Mouse (Mus musculus) heart, embryonic 14.5 days (tissue): Measurements from ENCODE around the gene Trove2. TPM values are rescaled to one million over a fixed set of nuclear protein-coding genes. Genes with fewer than 3 reads are reported as not detected.

Source experiments
- ATAC-seq: fragments of 200-750 bp; cut with Nextera tagmentation; 2 replicates; pipeline ENCODE4 v1.8.0; 2017; ENCODE audit warnings: low read depth, moderate TSS enrichment; ENCODE audit not compliant: insufficient number of reproducible peaks, insufficient read depth, low FRiP score
- H3K27ac ChIP-seq, 2 experiments: fragments of 200-500 bp in 1 of 2; fragments of 300-500 bp in 1 of 2; sonication (generic) in 1 of 2; replicated peaks in 1 of 2; 2 replicates each; pipeline ENCODE4 v1.5.1; 2012 to 2014; ENCODE audit warnings: low read depth in 2 of 2, low read length in 2 of 2, control low read depth in 1 of 2, mild to moderate bottlenecking in 1 of 2, mixed read lengths in 1 of 2; ENCODE audit not compliant: control insufficient read depth in 1 of 2, insufficient read depth in 1 of 2
- H3K27me3 ChIP-seq: fragments of 300-500 bp; sonication (generic); 2 replicates; pipeline ENCODE4 v1.6.1; 2014; ENCODE audit warnings: mild to moderate bottlenecking, low read length, control low read depth; ENCODE audit not compliant: control insufficient read depth, insufficient read depth
- H3K36me3 ChIP-seq: fragments of 300-500 bp; sonication (generic); 2 replicates; pipeline ENCODE4 v1.6.1; 2014; ENCODE audit warnings: mild to moderate bottlenecking, control low read depth, low read length, mixed read lengths; ENCODE audit not compliant: control insufficient read depth, insufficient read depth
- H3K4me1 ChIP-seq, 2 experiments: fragments of 200-500 bp in 1 of 2; fragments of 300-500 bp in 1 of 2; sonication (generic) in 1 of 2; 2 replicates each; pipeline ENCODE4 v1.6.1; 2012 to 2014; ENCODE audit warnings: low read length in 2 of 2, control low read depth in 1 of 2, mixed read lengths in 1 of 2; ENCODE audit not compliant: control insufficient read depth in 2 of 2, insufficient read depth in 2 of 2
- H3K4me2 ChIP-seq: fragments of 300-500 bp; sonication (generic); 2 replicates; pipeline ENCODE4 v1.6.1; 2014; ENCODE audit warnings: mild to moderate bottlenecking, low read length
- H3K4me3 ChIP-seq, 2 experiments: fragments of 200-500 bp in 1 of 2; fragments of 300-500 bp in 1 of 2; sonication (generic) in 1 of 2; 2 replicates each; pipeline ENCODE4 v1.5.1; 2012 to 2014; ENCODE audit warnings: low read length in 2 of 2, mild to moderate bottlenecking in 2 of 2, control low read depth in 1 of 2, low read depth in 1 of 2, moderate library complexity in 1 of 2; ENCODE audit not compliant: control insufficient read depth in 1 of 2, insufficient read depth in 1 of 2
- H3K9ac ChIP-seq: fragments of 300-500 bp; sonication (generic); 2 replicates; pipeline ENCODE4 v1.6.1; 2014; ENCODE audit warnings: mild to moderate bottlenecking, low read length
- H3K9me3 ChIP-seq: fragments of 300-500 bp; sonication (generic); 2 replicates; pipeline ENCODE4 v1.6.1; 2016; ENCODE audit warnings: low read length, control low read depth; ENCODE audit not compliant: control insufficient read depth
- WGBS: fragments of 180-500 bp; shearing (Covaris S2); extraction: QIAGEN DNeasy Blood & Tissue Kit; methylation state at CpG from one replicate; pipeline ENCODE4 v1.1.7; 2014; 5-methylcytosine and 5-hydroxymethylcytosine counted together
- polyA plus RNA-seq: library from polyadenylated mRNA; unstranded; fragments of >200 nt; fragmentation: Nextera tagmentation; extraction: Ambion mirVana; gene quantifications from 2 replicates; pipeline ENCODE4 v1.2.1, GENCODE M21; 2014

Gene Trove2
- 14.5 and 16.3 TPM in 2 replicates for polyA plus RNA-seq

DNA sequence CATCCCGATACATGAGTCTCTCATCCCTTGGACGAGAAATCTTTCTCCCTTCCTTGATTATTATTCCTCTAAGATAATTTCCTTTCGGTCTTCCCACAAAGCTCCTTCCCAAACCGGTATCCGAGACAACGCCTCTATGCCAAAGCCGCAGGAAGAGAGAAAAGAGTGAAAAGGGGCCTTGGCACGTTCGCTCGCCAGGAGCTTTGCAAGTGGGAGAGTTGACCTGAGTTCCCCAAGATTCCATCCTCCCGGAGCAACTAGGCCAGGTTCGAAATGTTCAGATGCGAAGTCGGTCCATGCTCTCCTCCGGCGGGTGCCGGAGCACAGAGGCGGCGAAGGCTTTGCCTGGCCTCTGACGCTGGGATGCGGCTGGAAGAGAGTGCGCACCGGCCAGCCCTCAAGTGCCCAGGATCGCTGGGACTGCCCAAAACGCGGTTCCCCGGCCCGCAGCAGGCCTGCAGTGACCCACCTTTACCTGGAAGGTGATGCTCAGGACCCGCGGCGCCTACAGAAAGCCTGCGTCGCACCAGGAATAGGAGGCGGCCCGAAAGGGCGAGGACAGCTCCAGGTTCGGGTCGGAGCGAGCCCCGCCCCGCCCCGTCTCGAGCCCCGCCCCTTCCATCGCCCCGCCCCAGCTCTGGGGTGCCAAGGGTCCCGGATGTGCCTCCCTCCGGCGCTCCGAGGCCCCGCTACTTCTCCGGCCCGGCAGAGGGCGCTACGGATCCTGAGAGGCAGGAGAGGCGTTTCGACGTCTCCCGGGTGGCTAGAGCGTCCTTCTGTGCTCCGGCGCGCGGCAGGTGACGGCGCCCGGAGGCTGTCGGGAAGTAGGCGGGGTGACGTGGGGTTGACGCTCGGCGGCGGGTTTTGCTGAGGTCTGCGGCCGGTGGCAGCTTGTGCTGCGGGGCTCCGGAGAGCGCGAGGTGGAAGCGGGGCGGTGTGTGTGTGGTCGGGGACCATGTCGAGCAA is at the start of gene Trove2, which contains the start of gene Uchl5:
Trove2 (minus strand) TSS at position 623 of the 966 bp plus-strand sequence.
Uchl5 (plus strand) TSS at position 827 of the 966 bp plus-strand sequence.
- H3K36me3 ChIP-seq = peaks cover 11% of the 10 kb centered on the region; the same call in 1 of the 2 replicates
- ATAC-seq = peak; percentile 96
- peak within 1 kb of the TSS; percentile 53 to 71 for H3K27ac ChIP-seq
- no peaks in the 10 kb centered on the region for H3K9me3 ChIP-seq
- H3K4me3 ChIP-seq = peak within 1 kb of the TSS; percentile 74 to 93
- under 1% methylated on average over 78 of the region's 84 CpGs for WGBS
- H3K27me3 ChIP-seq = no peaks in the 10 kb centered on the region
- H3K9ac ChIP-seq = peak within 1 kb of the TSS; percentile 89
- peaks cover 3 to 24% of the 10 kb centered on the region in 2 experiments; a peak in 2 of 4 replicates for H3K4me1 ChIP-seq
- H3K4me2 ChIP-seq = peak within 1 kb of the TSS; percentile 83

DNA sequence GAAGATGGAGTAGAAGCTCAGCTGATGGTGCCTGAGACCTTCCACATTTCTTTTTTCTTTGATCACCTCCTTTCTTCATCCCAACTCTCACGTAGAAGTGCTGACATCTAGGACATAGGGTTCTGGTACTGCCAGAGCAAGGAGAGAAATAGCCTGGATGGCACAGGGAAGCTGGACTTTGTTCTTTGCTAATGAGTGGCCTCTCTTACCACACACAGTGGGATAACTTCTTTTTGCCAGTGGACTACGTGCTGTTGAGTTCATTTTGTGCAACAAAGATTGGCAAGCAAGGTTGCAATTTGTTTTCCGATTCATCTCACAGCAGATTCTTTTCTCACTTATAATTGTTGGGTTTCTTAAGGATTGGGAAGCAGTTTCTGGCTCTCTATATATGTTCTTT is 45.8 kb upstream of the Trove2 start:
- Histone ChIP-seq H3K27me3 (no peaks in the 10 kb centered on the region), H3K9me3 (no peaks in the 10 kb centered on the region), H3K9ac (no peak overlapping the region), H3K4me3 (no peak overlapping the region), H3K4me1 (no peaks in the 10 kb centered on the region), H3K4me2 (no peak overlapping the region), H3K36me3 (no peaks in the 10 kb centered on the region), H3K27ac (no peak overlapping the region)
- WGBS = 73% methylated on average over 3 of the region's 3 CpGs
- ATAC-seq = no peak

DNA sequence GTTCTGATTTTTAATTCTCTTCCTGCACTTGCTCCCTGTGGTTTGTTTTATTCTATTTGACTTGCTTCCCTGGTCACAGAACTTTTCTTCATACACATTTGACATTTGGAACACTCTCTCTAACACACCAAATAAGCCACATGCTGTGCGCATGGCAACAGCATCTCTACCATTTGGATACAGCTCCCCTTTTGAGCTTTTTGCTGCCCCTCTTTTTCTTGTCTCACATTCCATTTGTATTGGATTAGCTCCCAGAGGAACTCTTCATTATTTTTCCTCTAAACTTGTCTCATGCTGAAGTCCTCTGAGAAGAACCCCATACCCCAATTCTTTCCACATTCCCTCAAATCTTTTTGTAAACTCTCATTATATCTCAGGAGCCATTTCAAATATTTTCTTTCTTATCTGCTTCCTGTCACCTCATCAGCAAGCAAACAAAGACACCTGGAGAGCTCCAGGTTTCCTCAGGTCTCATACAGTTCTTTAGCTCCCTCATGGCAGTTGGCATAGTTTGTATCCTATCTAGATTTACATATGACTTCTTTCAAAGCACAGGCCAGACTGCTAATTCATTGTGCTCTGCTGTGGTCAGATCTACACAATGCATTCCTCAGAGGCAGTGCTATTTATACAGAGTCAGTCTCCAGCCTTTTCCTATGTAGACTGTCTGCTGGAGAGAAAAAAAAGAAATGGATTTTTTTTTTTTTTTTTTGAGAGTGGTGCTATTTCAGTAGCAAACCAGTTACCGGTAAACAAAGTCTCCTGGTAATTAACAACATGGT is 43.4 kb upstream of the Trove2 start:
- H3K4me3 ChIP-seq = no peak overlapping the region
- no peaks in the 10 kb centered on the region for H3K4me1 ChIP-seq
- H3K9me3 ChIP-seq = no peaks in the 10 kb centered on the region
- ATAC-seq = 0 out of 2 replicates have a peak, but pooled peaks have one; percentile 54
- WGBS = 66% methylated on average over 2 of the region's 2 CpGs
- no peak overlapping the region for H3K9ac ChIP-seq
- H3K27me3 ChIP-seq = no peaks in the 10 kb centered on the region
- no peak overlapping the region for H3K4me2 ChIP-seq
- H3K27ac ChIP-seq = peak overlapping the region in 1 of 2 experiments; percentile 26; a peak in 1 of 4 replicates
- no peaks in the 10 kb centered on the region for H3K36me3 ChIP-seq

DNA sequence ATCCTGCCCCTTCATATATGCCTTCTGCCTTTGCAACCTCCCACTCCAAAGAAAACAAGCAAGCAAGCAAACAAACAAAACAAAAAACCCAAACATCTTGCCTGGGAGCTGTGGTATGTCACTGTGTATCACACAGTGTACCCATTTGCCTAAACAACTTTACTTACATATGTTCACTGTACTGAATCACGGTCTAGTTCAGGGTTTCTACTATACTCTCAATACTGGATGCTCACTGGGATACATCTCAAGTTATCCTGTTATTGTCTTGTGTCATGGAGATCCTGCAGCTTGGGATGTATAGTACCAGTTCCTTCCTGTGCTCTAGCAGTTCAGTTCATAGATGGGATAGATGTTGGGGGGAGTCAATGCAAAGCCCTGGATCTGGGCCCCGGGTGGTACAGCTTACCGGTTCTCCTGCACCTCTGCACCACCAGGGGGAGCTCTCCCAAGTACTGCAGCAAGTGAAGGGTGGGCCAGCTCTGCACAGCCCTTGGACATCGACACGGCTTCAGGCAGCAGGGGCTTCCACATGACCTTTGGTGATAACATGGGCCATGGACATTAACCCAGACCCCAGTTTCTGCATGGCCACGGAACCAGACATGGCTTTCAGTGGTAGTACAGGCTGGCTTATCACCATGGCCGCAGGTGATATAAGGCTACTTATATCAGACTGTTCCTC is 37.0 kb upstream of the Trove2 start:
- Histone ChIP-seq H3K4me3 (no peak overlapping the region), H3K9me3 (no peaks in the 10 kb centered on the region), H3K27ac (no peak overlapping the region), H3K27me3 (no peaks in the 10 kb centered on the region), H3K9ac (no peak overlapping the region), H3K4me2 (0 out of 2 replicates have a peak overlapping the region, but pooled peaks have one; percentile 9), H3K36me3 (no peaks in the 10 kb centered on the region), H3K4me1 (peaks cover 0 to 2% of the 10 kb centered on the region in 2 experiments; a peak in 2 of 4 replicates)
- ATAC-seq = peak; percentile 69
- 39% methylated on average over 7 of the region's 7 CpGs for WGBS

DNA sequence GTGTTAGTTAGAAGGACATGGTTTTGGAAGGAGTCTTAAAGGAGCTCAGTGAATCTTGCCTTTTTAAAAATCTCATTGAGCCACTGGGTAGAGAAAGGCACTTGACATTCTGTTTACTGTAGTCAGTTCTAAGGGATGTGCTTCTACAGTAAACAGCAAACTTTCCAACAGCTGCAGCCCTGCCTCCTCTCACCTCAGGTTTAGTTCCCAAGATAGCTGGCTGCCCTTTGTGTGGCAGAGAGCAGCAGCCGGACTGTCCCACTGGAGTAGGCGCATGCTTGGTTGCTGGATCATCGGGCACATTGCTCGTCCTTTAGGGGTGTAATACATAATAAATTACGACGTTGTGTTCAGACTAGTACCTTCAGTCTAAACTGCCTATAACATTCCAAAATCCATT is 32.2 kb upstream of the Trove2 start:
- no peak overlapping the region for H3K27ac ChIP-seq
- 81% methylated on average over 6 of the region's 6 CpGs for WGBS

DNA sequence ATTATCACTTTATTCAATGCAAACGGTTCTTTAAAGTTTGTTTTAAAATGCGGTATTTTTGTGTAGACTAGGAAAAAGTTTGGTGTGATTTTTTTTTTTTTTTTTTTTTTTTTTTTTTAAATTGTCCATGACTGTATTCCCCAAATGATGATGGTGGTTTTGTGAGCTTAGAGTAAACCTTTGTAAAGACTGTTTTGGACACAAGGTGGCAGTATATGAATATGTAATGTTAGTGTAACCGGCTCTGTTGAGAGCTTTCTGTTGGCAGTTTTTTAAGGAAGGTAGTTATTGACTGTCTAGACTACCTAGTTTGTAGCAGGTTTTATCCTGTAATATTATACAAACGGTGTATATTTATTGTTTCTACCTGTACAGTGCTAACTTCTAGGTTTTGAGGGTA is 26.7 kb upstream of the Trove2 start:
- Histone ChIP-seq H3K36me3 (peaks cover 16% of the 10 kb centered on the region), H3K4me1 (no peaks in the 10 kb centered on the region), H3K27ac (no peak overlapping the region), H3K9ac (no peak overlapping the region), H3K4me2 (no peak overlapping the region), H3K9me3 (no peaks in the 10 kb centered on the region), H3K4me3 (no peak overlapping the region), H3K27me3 (no peaks in the 10 kb centered on the region)
- WGBS = 24% methylated on average over 4 of the region's 4 CpGs
- no peak for ATAC-seq

More for the DNA sequence above, 32.2 kb upstream of the Trove2 start:
- Histone ChIP-seq H3K4me3 (no peak overlapping the region), H3K9ac (no peak overlapping the region), H3K4me2 (no peak overlapping the region), H3K27me3 (no peaks in the 10 kb centered on the region), H3K4me1 (peaks cover 0 to under 1% of the 10 kb centered on the region in 2 experiments; a peak in 2 of 4 replicates), H3K9me3 (no peaks in the 10 kb centered on the region), H3K36me3 (peaks cover 12% of the 10 kb centered on the region)
- ATAC-seq = no peak
